Mouse (Mus musculus): Measurements from ENCODE around the gene Hoxa4. TPM values are rescaled to one million over a fixed set of nuclear protein-coding genes. Genes with fewer than 3 reads are reported as not detected.

Gene Hoxa4
- polyA plus RNA-seq, 1 experiment from 2014 or later = 7.1 TPM

- no peak for ATAC-seq (ENCODE audit: low FRiP score, low read depth)
- peak overlapping the region; percentile 78 for H3K4me3 ChIP-seq
Observed at GRCm38 (mm10) chr6:52178918-52179665, 12.5 kb downstream of the Hoxa4 start.

DNA sequence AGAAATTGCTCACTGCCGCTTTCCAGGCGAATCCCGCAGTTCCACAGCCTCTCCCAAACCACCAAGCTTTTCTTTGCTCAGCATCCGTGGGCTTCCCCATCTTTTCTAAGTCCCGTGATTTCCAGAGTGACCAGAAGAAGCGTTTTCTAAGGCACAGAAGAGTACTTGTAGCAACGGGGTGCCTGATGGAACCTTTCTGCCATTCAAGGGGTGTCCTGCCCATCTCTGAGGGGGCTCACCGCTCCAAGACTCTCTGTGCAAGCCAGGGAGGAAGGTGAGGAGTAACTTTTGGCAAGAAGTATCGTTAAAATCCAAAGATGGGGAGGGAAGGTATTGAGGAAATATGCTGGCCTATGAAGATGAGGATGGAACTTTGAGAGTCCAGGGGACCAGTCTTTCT lies 13.7 kb downstream of the Hoxa4 start:
- Histone ChIP-seq H3K27me3 (replicated peaks) (no peaks in the 10 kb centered on the region), H3K9ac (peak overlapping the region; percentile 93), H3K36me3 (peaks cover 14% of the 10 kb centered on the region), H3K4me1 (peaks cover 85% of the 10 kb centered on the region), H3K4me3 (peak overlapping the region; percentile 78), H3K27ac (peak overlapping the region; percentile 100), H3K4me2 (replicated peaks) (peak overlapping the region; percentile 99), H3K9me3 (no peaks in the 10 kb centered on the region)
- WGBS = 3% methylated on average over 9 of the region's 9 CpGs
- no peak for ATAC-seq (ENCODE audit: low FRiP score, low read depth)

More at GRCm38 (mm10) chr6:52178918-52179665, 12.5 kb downstream of the Hoxa4 start:
- H3K27ac ChIP-seq = peak overlapping the region; percentile 100
- H3K4me1 ChIP-seq = peaks cover 88% of the 10 kb centered on the region
- under 1% methylated on average over 4 of the region's 4 CpGs for WGBS
- H3K36me3 ChIP-seq = peaks cover 14% of the 10 kb centered on the region
- peak overlapping the region; percentile 93 for H3K9ac ChIP-seq
- H3K9me3 ChIP-seq = no peaks in the 10 kb centered on the region
- H3K27me3 ChIP-seq (replicated peaks) = no peaks in the 10 kb centered on the region
- peak overlapping the region; percentile 99 for H3K4me2 ChIP-seq (replicated peaks)

DNA sequence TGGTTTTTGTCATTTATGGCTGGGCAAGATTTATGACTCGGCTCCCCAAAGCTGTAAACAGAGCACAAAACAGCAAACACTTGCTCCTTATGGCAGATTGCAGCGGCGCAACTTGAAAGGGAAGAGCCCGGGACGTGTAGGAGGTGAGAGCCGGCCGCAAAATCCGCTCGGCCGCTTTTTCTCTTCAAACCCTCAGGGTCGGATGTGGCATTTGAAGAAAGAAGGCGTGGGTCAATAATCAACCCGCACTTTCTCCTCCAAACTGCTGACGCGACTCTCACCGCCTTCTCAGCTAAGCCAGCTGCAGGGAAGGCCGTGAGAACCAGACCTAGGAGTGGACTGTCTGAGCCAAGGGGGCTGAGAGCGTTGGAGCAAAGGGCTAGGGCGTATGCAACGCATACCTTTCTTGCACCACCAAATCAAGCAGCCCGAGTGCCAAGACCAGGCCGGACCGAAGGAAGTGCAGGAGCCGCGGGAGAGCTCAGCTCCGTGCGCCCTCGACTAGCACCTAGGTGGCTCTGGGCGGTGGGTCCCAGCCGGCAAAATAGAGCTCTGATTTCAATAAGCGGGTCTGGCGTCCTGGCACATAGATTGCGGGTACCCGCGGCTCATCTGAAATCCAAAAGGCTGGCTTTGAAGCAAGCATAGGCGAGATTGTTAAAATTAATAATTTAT lies 14.4 kb downstream of the Hoxa4 start, which contains the start of gene 5730596B20Rik:
Gene 5730596B20Rik (plus strand): TSS at position 438 of the 675 bp plus-strand sequence.
- Histone ChIP-seq H3K4me3 (peak within 1 kb of the TSS; percentile 78), H3K27me3 (replicated peaks) (no peaks in the 10 kb centered on the region), H3K9ac (peak within 1 kb of the TSS; percentile 93), H3K27ac (peak within 1 kb of the TSS; percentile 100), H3K9me3 (no peaks in the 10 kb centered on the region), H3K4me1 (peaks cover 83% of the 10 kb centered on the region), H3K4me2 (replicated peaks) (peak within 1 kb of the TSS; percentile 99), H3K36me3 (peaks cover 15% of the 10 kb centered on the region)
- WGBS = under 1% methylated on average over 36 of the region's 36 CpGs
- peak; percentile 38 for ATAC-seq (ENCODE audit: low FRiP score, low read depth)

DNA sequence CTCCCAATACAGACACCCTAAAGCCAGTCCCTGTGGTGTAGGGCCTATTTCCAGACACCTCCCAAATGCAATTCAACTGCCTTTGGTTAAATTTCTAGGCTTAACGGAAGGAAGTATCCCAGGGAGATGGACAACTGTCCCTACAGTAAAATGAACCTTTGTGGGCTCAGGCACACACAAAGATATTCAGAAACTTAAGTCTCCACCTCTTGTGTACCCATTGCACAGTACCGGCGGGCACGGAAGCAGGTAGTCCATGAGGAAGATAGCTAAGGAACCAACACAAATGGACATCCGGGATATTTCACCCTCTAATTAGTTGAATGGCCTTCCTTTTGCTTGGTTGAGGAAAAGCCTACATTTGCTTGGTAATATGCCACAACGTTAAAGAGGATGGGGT lies 15.2 kb downstream of the Hoxa4 start:
- peaks cover 83% of the 10 kb centered on the region for H3K4me1 ChIP-seq
- H3K9me3 ChIP-seq = no peaks in the 10 kb centered on the region
- H3K4me3 ChIP-seq = peak overlapping the region; percentile 78
- H3K27ac ChIP-seq = peak overlapping the region; percentile 100
- H3K4me2 ChIP-seq (replicated peaks) = peak overlapping the region; percentile 99
- under 1% methylated on average over 6 of the region's 6 CpGs for WGBS
- H3K27me3 ChIP-seq (replicated peaks) = no peaks in the 10 kb centered on the region
- peak overlapping the region; percentile 93 for H3K9ac ChIP-seq
- H3K36me3 ChIP-seq = peaks cover 13% of the 10 kb centered on the region; the same call in 1 of the 2 replicates
- no peak for ATAC-seq (ENCODE audit: low FRiP score, low read depth)

- Histone ChIP-seq H3K9ac (peak overlapping the region; percentile 93), H3K4me3 (peak overlapping the region; percentile 78), H3K9me3 (no peaks in the 10 kb centered on the region), H3K36me3 (peaks cover 7% of the 10 kb centered on the region; the same call in 1 of the 2 replicates), H3K27ac (peak overlapping the region; percentile 100), H3K4me2 (replicated peaks) (peak overlapping the region; percentile 99), H3K27me3 (replicated peaks) (no peaks in the 10 kb centered on the region), H3K4me1 (peaks cover 83% of the 10 kb centered on the region)
- 3% methylated on average over 22 of the region's 35 CpGs for WGBS
- peak; percentile 55 for ATAC-seq (ENCODE audit: low FRiP score, low read depth)
Observed at GRCm38 (mm10) chr6:52175864-52176263, 15.7 kb downstream of the Hoxa4 start.

- no peaks in the 10 kb centered on the region for H3K27me3 ChIP-seq (replicated peaks)
- under 1% methylated on average over 41 of the region's 41 CpGs for WGBS
- peak overlapping the region; percentile 100 for H3K27ac ChIP-seq
- peaks cover 12% of the 10 kb centered on the region for H3K36me3 ChIP-seq
- peaks cover 83% of the 10 kb centered on the region for H3K4me1 ChIP-seq
- peak; percentile 62 for ATAC-seq (ENCODE audit: low FRiP score, low read depth)
- H3K9ac ChIP-seq = peak overlapping the region; percentile 93
- peak overlapping the region; percentile 99 for H3K4me2 ChIP-seq (replicated peaks)
- peak overlapping the region; percentile 78 for H3K4me3 ChIP-seq
- H3K9me3 ChIP-seq = no peaks in the 10 kb centered on the region
Observed at GRCm38 (mm10) chr6:52174968-52175751, 16.4 kb downstream of the Hoxa4 start.

GRCm38 (mm10) chr6:52173648-52174047 lies 17.9 kb downstream of the Hoxa4 start:
- Histone ChIP-seq H3K4me1 (peaks cover 79% of the 10 kb centered on the region), H3K36me3 (peaks cover 20% of the 10 kb centered on the region), H3K27me3 (replicated peaks) (no peaks in the 10 kb centered on the region), H3K27ac (no peak overlapping the region; the same call in 1 of the 2 replicates), H3K4me2 (replicated peaks) (peak overlapping the region; percentile 99), H3K9me3 (no peaks in the 10 kb centered on the region), H3K9ac (peak overlapping the region; percentile 99), H3K4me3 (peak overlapping the region; percentile 32)
- 1% methylated on average over 4 of the region's 4 CpGs for WGBS
- ATAC-seq (ENCODE audit: low FRiP score, low read depth) = no peak

DNA sequence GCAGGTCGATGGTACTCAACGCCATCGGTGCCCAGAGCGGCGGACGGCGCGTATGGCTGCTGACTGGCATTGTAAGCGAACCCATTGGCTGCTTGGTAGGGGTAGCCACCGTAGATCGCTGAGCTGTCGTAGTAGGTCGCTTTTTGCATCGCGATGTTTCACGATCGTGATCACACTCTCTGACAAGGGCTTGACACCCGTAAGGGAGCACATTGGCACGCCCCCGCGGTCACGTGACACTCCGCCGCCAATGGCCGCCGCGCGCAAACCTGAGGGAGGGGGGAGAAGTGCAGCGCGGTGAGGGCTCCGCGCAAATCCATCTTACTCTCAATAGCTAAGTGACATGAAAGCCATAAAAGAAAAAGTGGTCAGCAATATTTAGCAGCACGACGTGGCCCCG lies 19.1 kb downstream of the Hoxa4 start:
- Histone ChIP-seq H3K9me3 (no peaks in the 10 kb centered on the region), H3K27ac (peak overlapping the region; percentile 96), H3K36me3 (peaks cover 21% of the 10 kb centered on the region), H3K4me2 (replicated peaks) (peak overlapping the region; percentile 99), H3K4me1 (peaks cover 80% of the 10 kb centered on the region), H3K4me3 (peak overlapping the region; percentile 32), H3K27me3 (replicated peaks) (no peaks in the 10 kb centered on the region), H3K9ac (peak overlapping the region; percentile 99)
- ATAC-seq (ENCODE audit: low FRiP score, low read depth) = peak; percentile 55
- WGBS = under 1% methylated on average over 35 of the region's 35 CpGs

DNA sequence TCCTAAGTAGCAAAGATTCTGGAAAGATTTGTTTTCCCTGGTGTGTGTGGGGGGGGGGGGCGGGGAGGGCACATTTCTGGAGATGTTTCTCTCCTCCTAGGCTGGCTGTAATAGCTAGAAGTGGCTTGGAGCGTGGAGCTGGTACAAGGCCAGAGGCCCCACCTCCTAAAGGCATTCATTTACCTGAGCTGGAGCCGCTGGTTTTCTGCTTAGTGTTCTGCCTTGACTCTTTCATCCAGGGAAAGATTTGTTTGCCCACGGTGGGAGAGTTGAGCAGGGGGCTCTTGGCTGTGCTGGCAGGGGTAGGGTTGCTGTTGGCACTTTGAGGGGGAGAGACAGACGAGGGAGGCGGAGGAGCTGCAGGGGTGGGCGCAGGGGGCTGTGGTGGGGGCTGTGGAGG lies 19.6 kb downstream of the Hoxa4 start:
- peak overlapping the region; percentile 99 for H3K9ac ChIP-seq
- no peaks in the 10 kb centered on the region for H3K9me3 ChIP-seq
- H3K4me2 ChIP-seq (replicated peaks) = peak overlapping the region; percentile 99
- no peak for ATAC-seq (ENCODE audit: low FRiP score, low read depth)
- H3K4me1 ChIP-seq = peaks cover 81% of the 10 kb centered on the region
- H3K36me3 ChIP-seq = peaks cover 21% of the 10 kb centered on the region
- no peaks in the 10 kb centered on the region for H3K27me3 ChIP-seq (replicated peaks)
- WGBS = 7% methylated on average over 7 of the region's 7 CpGs
- H3K27ac ChIP-seq = peak overlapping the region; percentile 96
- H3K4me3 ChIP-seq = peak overlapping the region; percentile 32

GRCm38 (mm10) chr6:52171331-52171730 lies 20.2 kb downstream of the Hoxa4 start:
- Histone ChIP-seq H3K27me3 (replicated peaks) (no peaks in the 10 kb centered on the region), H3K9me3 (no peaks in the 10 kb centered on the region), H3K9ac (peak overlapping the region; percentile 99), H3K4me3 (no peak overlapping the region), H3K36me3 (peaks cover 21% of the 10 kb centered on the region), H3K4me1 (peaks cover 84% of the 10 kb centered on the region), H3K4me2 (replicated peaks) (peak overlapping the region; percentile 99), H3K27ac (peak overlapping the region; percentile 96)
- 3% methylated on average over 4 of the region's 4 CpGs for WGBS
- ATAC-seq (ENCODE audit: low FRiP score, low read depth) = no peak

DNA sequence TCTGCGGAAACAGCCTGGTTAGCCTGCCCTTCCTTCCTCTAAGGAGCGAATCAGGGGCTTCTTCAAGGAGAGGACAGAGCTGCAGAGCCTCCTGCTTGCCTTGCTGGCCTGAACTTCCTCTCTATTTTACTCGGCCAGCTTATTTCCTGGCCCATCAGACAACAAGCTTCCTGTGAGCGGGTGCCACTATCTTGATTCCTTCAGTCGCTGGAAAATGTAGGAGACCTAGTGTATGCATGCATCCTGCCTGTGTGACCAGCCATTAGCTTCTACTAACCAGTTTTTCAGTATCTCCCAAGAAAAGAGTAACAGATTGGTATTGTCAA lies 20.7 kb downstream of the Hoxa4 start:
- H3K9me3 ChIP-seq = no peaks in the 10 kb centered on the region
- peaks cover 21% of the 10 kb centered on the region for H3K36me3 ChIP-seq
- 11% methylated on average over 5 of the region's 5 CpGs for WGBS
- H3K27me3 ChIP-seq (replicated peaks) = no peaks in the 10 kb centered on the region
- peaks cover 82% of the 10 kb centered on the region for H3K4me1 ChIP-seq
- peak overlapping the region; percentile 31 for H3K4me3 ChIP-seq
- peak overlapping the region; percentile 96 for H3K27ac ChIP-seq
- H3K9ac ChIP-seq = peak overlapping the region; percentile 99
- ATAC-seq (ENCODE audit: low FRiP score, low read depth) = no peak
- peak overlapping the region; percentile 99 for H3K4me2 ChIP-seq (replicated peaks)
